Mouse (Mus musculus): Measurements from ENCODE around the gene Unc45a. TPM values are rescaled to one million over a fixed set of nuclear protein-coding genes. Genes with fewer than 3 reads are reported as not detected.

Gene Unc45a
- polyA plus RNA-seq, 2 experiments: 36.9 to 62.6 TPM

DNA sequence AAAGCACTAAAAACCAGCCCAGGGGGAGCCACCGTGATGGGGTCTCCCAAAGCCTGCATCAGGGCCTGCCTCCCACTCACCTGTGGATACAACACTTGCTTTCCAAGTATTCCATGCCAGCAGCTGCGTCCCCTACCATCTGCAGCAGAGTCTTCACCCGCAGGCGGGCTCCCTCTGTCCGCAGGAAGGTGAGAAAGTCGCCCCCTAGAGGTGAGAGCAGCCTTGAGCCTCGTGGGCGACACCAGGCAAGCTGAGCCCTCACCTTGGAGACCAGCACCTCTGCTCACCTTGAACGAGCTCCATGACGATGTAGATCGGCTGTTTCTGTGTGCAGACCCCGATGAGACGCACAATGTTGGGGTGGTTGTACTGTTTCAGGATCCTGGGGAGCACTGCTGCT lies 38.7 kb upstream of the Unc45a start:
- Histone ChIP-seq H3K36me3 (ENCODE audit: control insufficient read depth, insufficient read depth, low read length) (peaks cover 43% of the 10 kb centered on the region), H3K27me3 (ENCODE audit: control insufficient read depth, insufficient read depth, low read length) (no peaks in the 10 kb centered on the region), H3K4me1 (ENCODE audit: control insufficient read depth, insufficient read depth, low read length) (no peaks in the 10 kb centered on the region), H3K4me2 (replicated peaks; ENCODE audit: low read depth, low read length, severe bottlenecking) (no peak overlapping the region), H3K9me3 (ENCODE audit: control insufficient read depth, low read length) (no peaks in the 10 kb centered on the region), H3K27ac (replicated peaks; ENCODE audit: low read depth, low read length) (no peak overlapping the region), H3K4me3 (replicated peaks; ENCODE audit: low read length) (no peak overlapping the region), H3K9ac (ENCODE audit: low read depth, low read length, severe bottlenecking) (no peak overlapping the region)
- no peak for TF ChIP-seq POLR2A (IDR thresholded peaks at IDR 0.05; ENCODE audit: borderline replicate concordance, extremely low read depth, insufficient read depth, insufficient read length)
- ATAC-seq (ENCODE audit: low FRiP score, low read depth): no peak
- WGBS: 67% methylated on average over 13 of the region's 13 CpGs
- no peak for DNase-seq (ENCODE audit: low spot score)

DNA sequence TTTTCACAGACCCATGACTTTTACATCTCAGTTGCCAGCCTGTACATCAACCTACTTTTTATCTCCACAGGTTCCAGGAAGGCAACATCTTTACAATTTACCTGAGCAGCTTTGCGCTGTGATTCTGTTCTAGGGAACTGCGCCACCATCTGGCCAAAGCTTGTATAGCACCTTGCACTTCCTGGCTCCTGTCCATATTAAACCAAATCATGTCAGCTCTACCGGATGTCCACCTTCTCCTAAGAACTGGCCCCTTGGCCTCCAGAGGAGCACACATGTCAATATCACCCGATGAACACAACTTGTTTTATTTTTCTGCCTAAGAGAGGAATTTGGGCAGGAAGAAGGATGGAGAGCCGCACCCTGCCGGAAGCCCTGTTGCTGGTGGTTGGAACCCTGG lies 36.7 kb upstream of the Unc45a start:
- no peak overlapping the region for H3K4me2 ChIP-seq (replicated peaks; ENCODE audit: low read depth, low read length, severe bottlenecking)
- peaks cover 32% of the 10 kb centered on the region for H3K36me3 ChIP-seq (ENCODE audit: control insufficient read depth, insufficient read depth, low read length)
- no peak overlapping the region for H3K27ac ChIP-seq (replicated peaks; ENCODE audit: low read depth, low read length)
- no peaks in the 10 kb centered on the region for H3K4me1 ChIP-seq (ENCODE audit: control insufficient read depth, insufficient read depth, low read length)
- ATAC-seq (ENCODE audit: low FRiP score, low read depth) (no peak), DNase-seq (ENCODE audit: low spot score) (no peak)
- 36% methylated on average over 6 of the region's 6 CpGs for whole genome bisulfite sequencing
- no peak for TF ChIP-seq POLR2A (IDR thresholded peaks at IDR 0.05; ENCODE audit: borderline replicate concordance, extremely low read depth, insufficient read depth, insufficient read length)
- no peaks in the 10 kb centered on the region for H3K9me3 ChIP-seq (ENCODE audit: control insufficient read depth, low read length)
- H3K27me3 ChIP-seq (ENCODE audit: control insufficient read depth, insufficient read depth, low read length): no peaks in the 10 kb centered on the region
- H3K9ac ChIP-seq (ENCODE audit: low read depth, low read length, severe bottlenecking): no peak overlapping the region
- no peak overlapping the region for H3K4me3 ChIP-seq (replicated peaks; ENCODE audit: low read length)

DNA sequence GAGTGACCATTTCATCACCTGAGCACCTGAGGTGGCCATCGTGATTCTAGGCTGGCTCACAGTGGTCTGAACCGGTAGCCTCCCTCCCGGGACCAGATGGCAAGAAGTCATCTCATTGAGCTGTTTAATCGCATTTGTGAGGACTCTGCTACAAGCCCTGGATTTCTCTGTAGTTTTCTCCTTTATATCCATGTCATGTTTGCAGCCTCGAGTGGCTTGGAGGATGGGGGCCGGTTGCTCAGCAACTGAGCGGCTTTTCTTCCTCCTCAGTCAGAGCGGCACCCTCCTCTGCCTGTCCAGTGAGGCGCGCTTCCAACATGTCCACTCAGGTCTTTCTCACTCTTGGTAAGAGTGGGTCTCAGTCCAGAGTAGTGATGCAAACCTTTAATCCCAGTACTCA lies 35.4 kb upstream of the Unc45a start:
- Histone ChIP-seq H3K27me3 (ENCODE audit: control insufficient read depth, insufficient read depth, low read length) (no peaks in the 10 kb centered on the region), H3K9me3 (ENCODE audit: control insufficient read depth, low read length) (no peaks in the 10 kb centered on the region), H3K27ac (replicated peaks; ENCODE audit: low read depth, low read length) (no peak overlapping the region), H3K4me1 (ENCODE audit: control insufficient read depth, insufficient read depth, low read length) (no peaks in the 10 kb centered on the region), H3K9ac (ENCODE audit: low read depth, low read length, severe bottlenecking) (no peak overlapping the region), H3K36me3 (ENCODE audit: control insufficient read depth, insufficient read depth, low read length) (peaks cover 25% of the 10 kb centered on the region), H3K4me3 (replicated peaks; ENCODE audit: low read length) (no peak overlapping the region), H3K4me2 (replicated peaks; ENCODE audit: low read depth, low read length, severe bottlenecking) (no peak overlapping the region)
- no peak for TF ChIP-seq POLR2A (IDR thresholded peaks at IDR 0.05; ENCODE audit: borderline replicate concordance, extremely low read depth, insufficient read depth, insufficient read length)
- DNase-seq (ENCODE audit: low spot score): no peak
- 86% methylated on average over 10 of the region's 10 CpGs for WGBS
- ATAC-seq (ENCODE audit: low FRiP score, low read depth): no peak

DNA sequence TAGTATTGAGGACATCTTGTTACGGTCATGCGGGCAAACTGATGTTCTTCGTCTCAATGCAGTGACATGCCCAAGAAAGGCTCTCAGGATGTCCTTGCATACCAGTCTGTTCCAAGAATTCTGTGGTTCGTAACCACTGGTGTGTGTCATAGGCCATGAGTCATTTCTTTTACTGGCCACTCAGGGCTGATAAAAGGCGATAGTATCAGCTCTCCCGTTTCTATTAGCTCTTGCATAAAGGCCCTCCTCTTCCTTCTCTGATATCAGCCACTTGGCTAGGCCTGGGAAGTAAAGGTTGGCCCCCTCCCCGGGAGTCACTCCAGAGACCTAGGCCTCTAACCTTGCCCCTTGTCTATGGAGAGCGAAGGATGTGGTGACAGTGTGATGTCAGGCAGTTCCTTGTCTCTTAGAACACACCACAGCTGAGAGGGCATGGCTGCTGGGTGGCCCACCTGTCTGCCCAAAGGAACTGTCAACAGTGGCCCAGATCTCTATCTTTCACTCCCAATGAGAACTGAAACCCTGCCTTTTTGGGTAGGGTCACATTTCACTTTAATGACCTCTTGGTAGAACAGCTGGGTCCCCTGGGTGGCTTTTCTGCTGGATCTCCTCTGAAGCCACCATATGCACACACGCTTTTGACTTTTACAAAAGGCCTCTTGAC lies 34.7 kb upstream of the Unc45a start:
- no peak for TF ChIP-seq POLR2A (IDR thresholded peaks at IDR 0.05; ENCODE audit: borderline replicate concordance, extremely low read depth, insufficient read depth, insufficient read length)
- no peak for ATAC-seq (ENCODE audit: low FRiP score, low read depth)
- H3K27me3 ChIP-seq (ENCODE audit: control insufficient read depth, insufficient read depth, low read length): no peaks in the 10 kb centered on the region
- H3K4me1 ChIP-seq (ENCODE audit: control insufficient read depth, insufficient read depth, low read length): no peaks in the 10 kb centered on the region
- H3K9me3 ChIP-seq (ENCODE audit: control insufficient read depth, low read length): no peaks in the 10 kb centered on the region
- no peak overlapping the region for H3K9ac ChIP-seq (ENCODE audit: low read depth, low read length, severe bottlenecking)
- 77% methylated on average over 9 of the region's 9 CpGs for WGBS
- H3K4me3 ChIP-seq (replicated peaks; ENCODE audit: low read length): no peak overlapping the region
- peaks cover 22% of the 10 kb centered on the region for H3K36me3 ChIP-seq (ENCODE audit: control insufficient read depth, insufficient read depth, low read length)
- no peak overlapping the region for H3K27ac ChIP-seq (replicated peaks; ENCODE audit: low read depth, low read length)
- DNase-seq (ENCODE audit: low spot score): no peak
- H3K4me2 ChIP-seq (replicated peaks; ENCODE audit: low read depth, low read length, severe bottlenecking): no peak overlapping the region

DNA sequence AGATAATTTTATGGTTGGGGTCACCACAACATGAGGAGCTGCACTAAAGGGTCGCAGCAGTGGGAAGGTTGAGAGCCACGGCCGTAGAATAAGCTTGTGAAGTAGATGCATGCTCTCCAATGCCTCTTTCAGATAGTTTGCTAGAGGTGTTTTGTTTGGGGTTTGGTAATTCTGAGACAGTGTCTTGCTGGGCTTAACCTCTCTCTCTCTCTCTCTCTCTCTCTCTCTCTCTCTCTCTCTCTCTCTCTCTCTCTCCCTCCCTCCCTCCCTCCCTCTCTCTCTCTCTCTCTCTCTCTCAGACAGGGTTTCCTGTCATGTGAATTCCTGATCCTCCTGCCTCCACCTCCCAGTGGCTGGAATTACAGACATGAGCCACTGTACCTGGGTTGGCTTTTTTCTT lies 33.9 kb upstream of the Unc45a start:
- Histone ChIP-seq H3K27ac (replicated peaks; ENCODE audit: low read depth, low read length) (no peak overlapping the region), H3K27me3 (ENCODE audit: control insufficient read depth, insufficient read depth, low read length) (no peaks in the 10 kb centered on the region), H3K4me3 (replicated peaks; ENCODE audit: low read length) (no peak overlapping the region), H3K9me3 (ENCODE audit: control insufficient read depth, low read length) (no peaks in the 10 kb centered on the region), H3K4me1 (ENCODE audit: control insufficient read depth, insufficient read depth, low read length) (peaks cover 4% of the 10 kb centered on the region), H3K4me2 (replicated peaks; ENCODE audit: low read depth, low read length, severe bottlenecking) (no peak overlapping the region), H3K9ac (ENCODE audit: low read depth, low read length, severe bottlenecking) (no peak overlapping the region), H3K36me3 (ENCODE audit: control insufficient read depth, insufficient read depth, low read length) (peaks cover 18% of the 10 kb centered on the region)
- no peak for TF ChIP-seq POLR2A (IDR thresholded peaks at IDR 0.05; ENCODE audit: borderline replicate concordance, extremely low read depth, insufficient read depth, insufficient read length)
- ATAC-seq (ENCODE audit: low FRiP score, low read depth) (no peak), DNase-seq (ENCODE audit: low spot score) (no peak)
- 93% methylated on average over 3 of the region's 3 CpGs for WGBS
